Mouse (Mus musculus): ENCODE data around the gene Tlr5. TPM values are rescaled to one million over a fixed set of nuclear protein-coding genes. Genes with fewer than 3 reads are reported as not detected.

The Tlr5 gene
- polyA plus RNA-seq, 1 experiment from 2014 or later: 0.09 TPM

GRCm38 (mm10) chr1:182980702-182981101 is 26.1 kb downstream of the Tlr5 start:
- no peaks in the 10 kb centered on the region for H3K36me3 ChIP-seq (ENCODE audit: control insufficient read depth, insufficient read depth)

GRCm38 (mm10) chr1:182982995-182983394 is 28.4 kb downstream of the Tlr5 start:
- Histone ChIP-seq H3K4me1 (replicated peaks; ENCODE audit: control insufficient read depth, insufficient read depth, low read length) (peaks cover 7% of the 10 kb centered on the region), H3K27me3 (replicated peaks; ENCODE audit: control insufficient read depth, insufficient read depth, low read length) (peaks cover 6% of the 10 kb centered on the region; the same call in 1 of the 2 replicates), H3K36me3 (ENCODE audit: control insufficient read depth, insufficient read depth) (no peaks in the 10 kb centered on the region), H3K9ac (replicated peaks; ENCODE audit: low read depth, low read length) (peak overlapping the region; percentile 61), H3K27ac (ENCODE audit: low read length) (no peak overlapping the region), H3K4me2 (ENCODE audit: low read length) (peak overlapping the region; percentile 77), H3K9me3 (ENCODE audit: control insufficient read depth, low read length) (no peaks in the 10 kb centered on the region), H3K4me3 (replicated peaks; ENCODE audit: low read length) (peak overlapping the region; percentile 42)
- peak; percentile 96 for ATAC-seq
- WGBS: 0% methylated on average over 13 of the region's 15 CpGs

More at GRCm38 (mm10) chr1:182980702-182981101, 26.1 kb downstream of the Tlr5 start:
- Histone ChIP-seq H3K27me3 (replicated peaks; ENCODE audit: control insufficient read depth, insufficient read depth, low read length) (peaks cover 3% of the 10 kb centered on the region; the same call in 1 of the 2 replicates), H3K4me2 (ENCODE audit: low read length) (no peak overlapping the region), H3K27ac (ENCODE audit: low read length) (no peak overlapping the region), H3K9me3 (ENCODE audit: control insufficient read depth, low read length) (no peaks in the 10 kb centered on the region), H3K9ac (replicated peaks; ENCODE audit: low read depth, low read length) (no peak overlapping the region), H3K4me3 (replicated peaks; ENCODE audit: low read length) (no peak overlapping the region), H3K4me1 (replicated peaks; ENCODE audit: control insufficient read depth, insufficient read depth, low read length) (peaks cover 7% of the 10 kb centered on the region)
- WGBS: 75% methylated on average over 6 of the region's 6 CpGs
- ATAC-seq: no peak

GRCm38 (mm10) chr1:182983496-182984127 is 29.0 kb downstream of the Tlr5 start:
- H3K9ac ChIP-seq (replicated peaks; ENCODE audit: low read depth, low read length): peak overlapping the region; percentile 61
- H3K4me3 ChIP-seq (replicated peaks; ENCODE audit: low read length): peak overlapping the region; percentile 42
- ATAC-seq: peak; percentile 24
- peaks cover 7% of the 10 kb centered on the region for H3K4me1 ChIP-seq (replicated peaks; ENCODE audit: control insufficient read depth, insufficient read depth, low read length)
- peaks cover 6% of the 10 kb centered on the region; the same call in 1 of the 2 replicates for H3K27me3 ChIP-seq (replicated peaks; ENCODE audit: control insufficient read depth, insufficient read depth, low read length)
- H3K9me3 ChIP-seq (ENCODE audit: control insufficient read depth, low read length): no peaks in the 10 kb centered on the region
- 50% methylated on average over 14 of the region's 14 CpGs for WGBS
- peak overlapping the region; percentile 77 for H3K4me2 ChIP-seq (ENCODE audit: low read length)
- H3K36me3 ChIP-seq (ENCODE audit: control insufficient read depth, insufficient read depth): no peaks in the 10 kb centered on the region
- no peak overlapping the region for H3K27ac ChIP-seq (ENCODE audit: low read length)

- Histone ChIP-seq H3K4me1 (replicated peaks; ENCODE audit: control insufficient read depth, insufficient read depth, low read length) (peaks cover 9% of the 10 kb centered on the region), H3K4me3 (replicated peaks; ENCODE audit: low read length) (no peak overlapping the region), H3K4me2 (ENCODE audit: low read length) (no peak overlapping the region), H3K27me3 (replicated peaks; ENCODE audit: control insufficient read depth, insufficient read depth, low read length) (peaks cover 9% of the 10 kb centered on the region), H3K36me3 (ENCODE audit: control insufficient read depth, insufficient read depth) (no peaks in the 10 kb centered on the region), H3K9me3 (ENCODE audit: control insufficient read depth, low read length) (no peaks in the 10 kb centered on the region), H3K27ac (ENCODE audit: low read length) (no peak overlapping the region), H3K9ac (replicated peaks; ENCODE audit: low read depth, low read length) (no peak overlapping the region)
- no peak for ATAC-seq
- WGBS: 34% methylated on average over 13 of the region's 13 CpGs
Observed at GRCm38 (mm10) chr1:182986243-182986642, 31.7 kb downstream of the Tlr5 start.

- H3K9ac ChIP-seq (replicated peaks; ENCODE audit: low read depth, low read length): no peak overlapping the region
- H3K4me1 ChIP-seq (replicated peaks; ENCODE audit: control insufficient read depth, insufficient read depth, low read length): peaks cover 11% of the 10 kb centered on the region
- H3K27ac ChIP-seq (ENCODE audit: low read length): no peak overlapping the region
- H3K27me3 ChIP-seq (replicated peaks; ENCODE audit: control insufficient read depth, insufficient read depth, low read length): peaks cover 9% of the 10 kb centered on the region
- no peak for ATAC-seq
- H3K9me3 ChIP-seq (ENCODE audit: control insufficient read depth, low read length): no peaks in the 10 kb centered on the region
- H3K4me3 ChIP-seq (replicated peaks; ENCODE audit: low read length): no peak overlapping the region
- H3K36me3 ChIP-seq (ENCODE audit: control insufficient read depth, insufficient read depth): no peaks in the 10 kb centered on the region
- no peak overlapping the region for H3K4me2 ChIP-seq (ENCODE audit: low read length)
- WGBS: 82% methylated on average over 11 of the region's 11 CpGs
Observed at GRCm38 (mm10) chr1:182986750-182987149, 32.2 kb downstream of the Tlr5 start.

- WGBS: 87% methylated on average over 13 of the region's 13 CpGs
- no peak overlapping the region for H3K9ac ChIP-seq (replicated peaks; ENCODE audit: low read depth, low read length)
Observed at GRCm38 (mm10) chr1:182987801-182988200, 33.2 kb downstream of the Tlr5 start.

GRCm38 (mm10) chr1:182988646-182989045 is 34.1 kb downstream of the Tlr5 start:
- no peak overlapping the region for H3K27ac ChIP-seq (ENCODE audit: low read length)
- no peak overlapping the region for H3K4me3 ChIP-seq (replicated peaks; ENCODE audit: low read length)
- WGBS: 73% methylated on average over 3 of the region's 3 CpGs
- ATAC-seq: no peak
- no peak overlapping the region for H3K4me2 ChIP-seq (ENCODE audit: low read length)
- no peaks in the 10 kb centered on the region for H3K36me3 ChIP-seq (ENCODE audit: control insufficient read depth, insufficient read depth)
- peaks cover 4% of the 10 kb centered on the region for H3K4me1 ChIP-seq (replicated peaks; ENCODE audit: control insufficient read depth, insufficient read depth, low read length)
- H3K27me3 ChIP-seq (replicated peaks; ENCODE audit: control insufficient read depth, insufficient read depth, low read length): peaks cover 6% of the 10 kb centered on the region
- no peaks in the 10 kb centered on the region for H3K9me3 ChIP-seq (ENCODE audit: control insufficient read depth, low read length)
- H3K9ac ChIP-seq (replicated peaks; ENCODE audit: low read depth, low read length): no peak overlapping the region

More at GRCm38 (mm10) chr1:182987801-182988200, 33.2 kb downstream of the Tlr5 start:
- H3K4me3 ChIP-seq (replicated peaks; ENCODE audit: low read length): no peak overlapping the region
- no peak for ATAC-seq
- no peak overlapping the region for H3K27ac ChIP-seq (ENCODE audit: low read length)
- no peak overlapping the region for H3K4me2 ChIP-seq (ENCODE audit: low read length)
- peaks cover 11% of the 10 kb centered on the region for H3K4me1 ChIP-seq (replicated peaks; ENCODE audit: control insufficient read depth, insufficient read depth, low read length)
- no peaks in the 10 kb centered on the region for H3K9me3 ChIP-seq (ENCODE audit: control insufficient read depth, low read length)
- peaks cover 6% of the 10 kb centered on the region for H3K27me3 ChIP-seq (replicated peaks; ENCODE audit: control insufficient read depth, insufficient read depth, low read length)
- no peaks in the 10 kb centered on the region for H3K36me3 ChIP-seq (ENCODE audit: control insufficient read depth, insufficient read depth)

- H3K4me3 ChIP-seq (replicated peaks; ENCODE audit: low read length): no peak overlapping the region
- no peak overlapping the region for H3K9ac ChIP-seq (replicated peaks; ENCODE audit: low read depth, low read length)
- 79% methylated on average over 14 of the region's 14 CpGs for WGBS
- H3K27ac ChIP-seq (ENCODE audit: low read length): no peak overlapping the region
- H3K36me3 ChIP-seq (ENCODE audit: control insufficient read depth, insufficient read depth): no peaks in the 10 kb centered on the region
- H3K27me3 ChIP-seq (replicated peaks; ENCODE audit: control insufficient read depth, insufficient read depth, low read length): peaks cover 6% of the 10 kb centered on the region
- 0 out of 2 replicates have a peak, but pooled peaks have one; percentile 27 for ATAC-seq
- H3K9me3 ChIP-seq (ENCODE audit: control insufficient read depth, low read length): no peaks in the 10 kb centered on the region
- no peak overlapping the region for H3K4me2 ChIP-seq (ENCODE audit: low read length)
- H3K4me1 ChIP-seq (replicated peaks; ENCODE audit: control insufficient read depth, insufficient read depth, low read length): peaks cover 4% of the 10 kb centered on the region
Observed at GRCm38 (mm10) chr1:182990092-182990762, 35.6 kb downstream of the Tlr5 start.

- Histone ChIP-seq H3K27me3 (replicated peaks; ENCODE audit: control insufficient read depth, insufficient read depth, low read length) (peaks cover 6% of the 10 kb centered on the region), H3K36me3 (ENCODE audit: control insufficient read depth, insufficient read depth) (no peaks in the 10 kb centered on the region), H3K4me2 (ENCODE audit: low read length) (no peak overlapping the region), H3K9me3 (ENCODE audit: control insufficient read depth, low read length) (no peaks in the 10 kb centered on the region), H3K9ac (replicated peaks; ENCODE audit: low read depth, low read length) (no peak overlapping the region), H3K27ac (ENCODE audit: low read length) (no peak overlapping the region), H3K4me3 (replicated peaks; ENCODE audit: low read length) (no peak overlapping the region), H3K4me1 (replicated peaks; ENCODE audit: control insufficient read depth, insufficient read depth, low read length) (peaks cover 4% of the 10 kb centered on the region)
- peak; percentile 91 for ATAC-seq
- WGBS: 8% methylated on average over 7 of the region's 7 CpGs
Observed at GRCm38 (mm10) chr1:182991002-182991778, 36.6 kb downstream of the Tlr5 start.
